Mouse (Mus musculus) frontal cortex, adult (tissue): ENCODE results near the gene Riok1.

ENCODE experiments used
- ATAC-seq: cut with Nextera tagmentation; 2 replicates; pipeline ENCODE4 v1.9.2; 2017; ENCODE audit warnings: mild to moderate bottlenecking, moderate library complexity, mixed read lengths; ENCODE audit not compliant: low TSS enrichment

Riok1 gene

DNA sequence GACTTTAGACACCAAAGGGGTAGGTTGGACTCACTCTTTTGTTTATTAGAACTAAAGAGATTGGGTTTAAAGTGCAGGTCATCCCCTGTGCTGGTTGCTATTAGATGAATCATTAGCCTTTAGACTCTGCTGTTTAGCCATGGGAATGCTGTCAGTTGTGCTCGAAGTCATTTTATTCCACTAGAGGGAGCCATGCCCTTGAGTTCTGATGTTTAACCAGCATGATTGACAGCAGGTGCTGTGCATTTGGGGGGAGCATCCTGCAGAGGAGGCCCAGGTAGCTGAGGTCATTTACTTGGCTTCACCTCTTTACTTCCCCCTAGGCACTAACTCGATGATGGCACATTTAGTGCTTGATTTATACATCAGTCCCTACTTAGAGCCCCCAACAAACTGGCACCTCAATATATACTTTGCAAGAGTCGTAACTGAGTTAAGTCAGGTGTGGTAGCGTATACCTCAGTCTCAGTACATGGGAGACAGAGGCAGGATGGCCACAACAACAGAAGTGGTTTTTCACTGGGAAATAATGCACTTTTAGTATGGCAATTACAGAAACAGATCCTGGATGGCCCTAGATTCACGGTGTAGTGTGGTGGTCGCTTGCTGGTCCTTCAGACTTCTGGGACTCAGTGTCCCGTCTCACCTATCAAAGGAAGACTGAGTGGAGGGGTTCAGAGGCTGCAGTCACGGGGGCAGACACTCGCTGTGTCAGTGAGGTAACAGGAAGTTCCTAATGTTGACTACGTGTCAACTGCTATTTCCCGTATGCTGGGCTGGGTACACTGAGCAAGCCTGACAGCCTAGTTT is 28.3 kb downstream of the Riok1 start:
- ATAC-seq = peak; percentile 75

DNA sequence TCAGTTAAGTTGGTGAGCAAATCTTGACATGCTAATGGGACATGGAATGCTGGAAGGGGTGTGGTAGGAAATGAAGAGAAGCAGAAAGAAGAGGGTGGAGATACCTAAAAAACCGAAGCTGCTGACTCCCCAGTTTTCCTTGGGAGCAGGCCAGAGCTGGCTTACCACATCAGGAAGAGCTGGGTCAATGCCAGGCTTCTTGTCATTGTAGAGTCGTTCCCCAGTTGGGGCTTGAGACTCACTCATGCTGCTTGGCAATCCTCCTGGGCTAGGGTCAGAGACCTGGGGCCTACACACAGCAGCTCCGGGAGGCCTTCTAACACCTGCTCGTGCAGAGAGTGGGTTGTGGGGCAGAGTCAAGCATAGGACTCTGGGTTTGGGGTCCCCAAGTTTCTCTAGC is 34.1 kb downstream of the Riok1 start:
- no peak for ATAC-seq

DNA sequence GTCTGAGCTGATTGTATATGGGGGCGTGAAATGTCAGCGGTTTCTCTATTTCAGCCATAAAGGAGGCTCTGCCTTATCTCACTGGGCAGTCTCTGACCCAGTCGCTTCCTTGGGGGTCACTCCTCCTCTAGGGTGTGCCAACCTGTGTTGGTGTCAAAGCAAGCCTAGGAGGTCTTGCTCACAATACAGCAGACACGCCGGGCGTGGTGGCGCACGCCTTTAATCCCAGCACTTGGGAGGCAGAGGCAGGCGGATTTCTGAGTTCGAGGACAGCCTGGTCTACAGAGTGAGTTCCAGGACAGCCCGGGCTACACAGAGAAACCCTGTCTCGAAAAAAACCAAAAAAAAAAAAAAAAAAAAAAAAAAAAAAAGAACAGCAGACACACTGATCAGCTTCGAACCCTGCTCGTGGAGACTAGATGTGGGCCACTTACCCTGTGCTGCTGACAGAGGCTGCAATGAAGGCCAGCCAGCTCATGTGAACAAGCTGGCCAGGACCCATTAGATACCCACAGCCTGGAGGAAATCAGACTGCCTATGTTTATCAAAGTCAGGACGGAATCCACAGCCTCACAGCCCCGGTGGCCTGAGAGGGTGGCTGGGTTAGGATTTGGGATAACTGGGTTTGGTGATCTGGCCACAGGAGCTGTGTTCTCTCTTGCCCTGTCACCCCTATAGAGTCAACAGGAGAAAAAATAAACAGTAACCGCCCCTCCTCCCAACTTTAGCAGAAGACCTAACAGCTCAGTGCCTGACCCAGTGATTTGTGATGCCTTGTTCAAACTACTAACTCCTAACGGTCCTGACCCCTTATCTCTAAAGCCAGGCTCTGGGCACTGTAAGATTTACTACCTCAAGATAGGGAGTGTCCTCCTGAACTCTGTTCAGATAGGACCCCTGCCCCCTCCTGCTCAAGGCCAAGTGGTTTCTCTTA is 36.8 kb downstream of the Riok1 start:
- ATAC-seq = no peak

DNA sequence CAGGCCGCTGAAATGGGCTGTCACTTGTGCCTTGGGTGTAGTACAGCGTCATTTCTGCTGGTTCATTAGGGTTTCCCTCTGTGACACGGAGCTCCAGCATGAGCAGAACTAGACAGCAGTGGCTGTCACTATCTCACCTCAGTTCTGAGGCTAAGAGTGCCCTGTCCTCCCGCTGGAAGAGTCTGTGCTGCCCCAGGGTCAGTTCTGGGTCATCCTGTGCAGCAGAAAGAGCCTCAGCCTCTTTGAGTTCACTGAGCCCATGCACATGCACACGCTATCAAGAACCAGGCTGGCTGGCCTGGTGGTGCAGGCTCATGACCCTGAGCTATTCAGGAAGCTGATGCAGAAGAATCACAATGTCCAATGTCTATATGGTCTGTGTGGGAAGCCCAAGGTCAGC is 37.6 kb downstream of the Riok1 start:
- ATAC-seq = no peak

DNA sequence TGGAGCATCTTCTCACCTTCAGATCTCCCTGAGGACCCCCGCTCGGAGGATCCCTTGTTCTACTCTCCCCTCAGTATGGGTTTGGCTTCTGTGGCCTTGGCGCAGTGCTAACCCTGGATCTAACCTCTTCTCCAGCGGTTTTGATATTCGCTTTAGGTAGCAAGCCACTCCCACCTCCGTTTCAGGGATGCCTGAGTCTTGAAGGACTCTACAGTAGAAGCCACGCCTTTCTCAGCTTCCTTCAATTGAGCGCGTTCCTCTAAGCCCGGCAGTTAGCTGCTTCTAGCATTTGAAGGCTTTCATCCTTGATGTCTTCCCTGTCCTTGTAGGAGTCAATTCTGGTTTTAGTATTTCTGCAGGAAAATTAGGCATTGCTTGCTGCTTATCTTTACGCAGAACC is 40.3 kb downstream of the Riok1 start:
- no peak for ATAC-seq

DNA sequence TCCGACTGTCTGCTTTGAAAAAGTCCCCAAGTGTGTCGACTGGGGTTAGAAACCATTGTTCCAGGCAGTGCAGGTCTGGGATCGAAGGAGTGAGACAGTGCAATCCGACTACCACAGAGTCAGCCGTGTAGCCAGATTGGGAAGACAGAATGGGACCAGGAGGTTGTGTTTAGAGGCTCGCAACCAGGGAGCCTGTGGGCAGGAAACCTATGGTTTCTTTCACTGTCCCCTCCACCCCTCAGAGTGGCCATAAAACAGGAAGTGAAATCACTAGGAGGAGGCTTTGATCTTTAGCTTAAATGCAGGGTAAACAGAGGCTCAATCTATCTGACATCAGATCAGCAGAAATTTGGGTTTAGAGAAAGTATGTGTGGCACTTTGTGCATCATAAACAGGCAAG is 42.0 kb downstream of the Riok1 start:
- no peak for ATAC-seq

DNA sequence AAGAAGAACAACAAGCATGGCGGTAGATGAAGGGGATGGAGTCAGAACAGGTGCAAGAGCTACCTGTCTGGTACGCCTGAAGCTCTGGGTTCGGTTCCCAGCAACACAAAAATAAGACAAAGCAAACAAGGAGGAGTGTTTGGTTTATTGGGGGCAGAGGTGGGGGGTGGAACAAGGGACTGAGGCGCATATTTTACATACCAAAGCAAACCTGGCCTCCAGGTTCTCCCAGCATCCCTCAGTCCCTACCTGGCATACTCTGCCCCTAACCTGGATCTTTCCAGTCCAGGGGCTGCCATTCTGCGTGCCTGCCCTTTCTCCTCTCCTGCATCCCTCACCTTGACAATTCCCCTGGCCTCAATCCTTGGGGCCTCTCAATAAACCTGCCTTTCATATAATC is 42.6 kb downstream of the Riok1 start:
- no peak for ATAC-seq

DNA sequence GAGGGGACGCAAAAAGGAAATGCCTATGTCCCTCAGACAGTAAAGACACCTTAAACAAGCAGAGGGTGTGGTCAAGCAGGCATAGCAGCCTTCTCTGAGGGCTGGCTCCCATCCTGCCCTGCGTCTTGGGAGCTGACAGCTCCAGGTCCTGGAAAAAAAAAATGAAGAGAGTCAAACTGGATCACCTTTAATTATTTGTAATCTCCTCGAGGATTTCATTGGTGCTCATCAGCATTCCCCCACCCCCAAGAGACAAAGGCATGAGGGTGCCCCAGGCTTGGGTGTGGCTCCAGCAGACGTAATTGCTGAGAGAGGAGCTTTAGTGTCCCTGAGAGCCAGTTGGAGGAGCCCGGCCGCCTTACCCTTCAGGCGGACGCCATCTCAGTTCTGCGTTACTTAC is 43.2 kb downstream of the Riok1 start:
- no peak for ATAC-seq

DNA sequence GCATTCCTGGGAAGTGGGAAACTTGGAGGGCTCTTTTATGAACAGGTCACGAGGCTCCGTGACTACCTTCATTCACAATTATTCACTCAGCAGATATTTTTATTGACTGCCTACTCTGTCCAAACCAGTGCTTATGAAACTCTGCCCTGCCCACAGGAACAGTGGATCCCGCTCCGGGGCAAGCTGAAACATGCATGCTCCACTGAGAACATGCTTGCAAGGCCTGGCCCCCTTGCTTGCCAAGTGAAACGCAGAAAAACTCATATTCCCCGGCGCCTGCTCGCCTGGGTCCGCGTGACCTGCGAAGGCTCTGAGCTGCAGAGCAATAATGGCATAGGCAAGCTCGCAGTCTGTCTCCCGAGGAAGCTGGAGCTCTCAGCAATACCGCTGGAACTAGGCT is 43.9 kb downstream of the Riok1 start:
- ATAC-seq = no peak

DNA sequence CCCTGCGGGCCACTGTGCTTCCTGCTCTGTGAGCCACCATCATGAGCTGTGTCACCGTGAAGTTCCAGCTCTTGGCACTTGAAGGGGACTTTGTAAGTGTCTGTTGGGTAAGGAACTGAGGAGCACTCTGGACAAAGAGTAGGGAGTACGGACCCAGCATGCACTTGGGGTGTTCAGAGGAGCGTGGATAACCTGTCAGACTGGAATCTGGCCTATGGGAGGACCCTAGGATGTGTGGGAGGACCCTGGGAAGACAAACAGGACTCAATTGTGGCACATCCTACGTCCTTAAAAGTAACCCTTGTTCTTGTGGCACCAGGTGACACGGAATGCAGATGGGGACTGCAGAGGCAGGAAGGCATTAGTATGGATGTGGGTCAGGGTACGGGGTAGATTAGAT is 44.4 kb downstream of the Riok1 start:
- ATAC-seq = no peak

DNA sequence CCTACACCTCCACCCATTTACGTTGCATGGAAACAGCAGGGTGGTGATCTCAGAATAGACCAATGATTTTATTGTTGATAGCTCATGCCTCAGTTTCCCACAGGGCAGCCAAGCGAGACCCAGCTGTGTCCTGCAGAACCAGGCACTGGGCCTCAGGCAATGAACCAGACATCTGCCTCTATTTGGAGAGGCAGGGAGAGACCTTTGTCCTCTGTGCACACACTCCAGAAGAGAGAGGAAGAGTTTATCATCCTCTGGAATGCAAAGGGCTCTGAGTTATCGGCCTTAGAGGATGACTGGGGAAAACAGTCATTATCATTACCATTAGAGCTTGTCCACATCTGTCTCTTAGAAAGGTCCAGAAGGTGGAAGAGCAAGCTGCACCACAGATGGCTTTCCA is 49.9 kb downstream of the Riok1 start:
- no peak for ATAC-seq

DNA sequence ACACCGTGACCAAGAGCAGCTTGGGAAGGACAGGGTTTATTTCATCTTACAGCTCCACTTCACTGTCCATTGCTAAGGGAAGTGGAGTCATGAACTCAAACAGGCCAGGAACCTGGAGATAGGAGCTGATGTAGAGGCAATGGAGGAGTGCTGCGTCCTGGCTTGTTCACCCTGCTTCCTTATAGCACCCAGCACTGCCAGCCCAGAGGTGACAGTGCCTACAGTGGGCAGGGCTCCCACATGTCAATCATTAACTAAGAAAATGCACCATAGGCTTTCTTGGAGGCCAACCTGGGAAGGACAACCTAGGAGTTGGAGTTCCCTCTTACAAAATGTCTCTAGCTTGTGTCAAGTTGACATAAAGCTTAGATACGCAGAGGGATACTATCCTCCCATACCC is 51.2 kb downstream of the Riok1 start:
- ATAC-seq = no peak

DNA sequence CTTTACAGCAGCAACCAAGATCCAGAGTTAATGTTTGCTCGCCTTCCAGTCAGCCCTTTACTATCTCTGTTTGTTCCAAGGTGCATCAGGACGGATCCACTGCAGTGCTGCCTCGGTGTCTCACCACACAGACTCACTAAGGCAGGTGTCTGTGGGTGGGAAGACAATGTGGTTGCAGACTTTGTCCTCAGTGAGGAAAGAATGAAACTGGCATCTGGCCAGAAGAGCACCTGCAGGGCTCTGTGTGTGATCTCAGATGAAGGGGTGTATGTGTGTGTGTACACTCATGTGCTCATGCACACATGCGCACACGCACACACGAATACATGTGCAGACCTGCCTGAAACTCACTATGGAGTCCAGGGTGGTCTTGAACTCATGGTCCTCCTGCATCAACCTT is 52.7 kb downstream of the Riok1 start:
- ATAC-seq = no peak

DNA sequence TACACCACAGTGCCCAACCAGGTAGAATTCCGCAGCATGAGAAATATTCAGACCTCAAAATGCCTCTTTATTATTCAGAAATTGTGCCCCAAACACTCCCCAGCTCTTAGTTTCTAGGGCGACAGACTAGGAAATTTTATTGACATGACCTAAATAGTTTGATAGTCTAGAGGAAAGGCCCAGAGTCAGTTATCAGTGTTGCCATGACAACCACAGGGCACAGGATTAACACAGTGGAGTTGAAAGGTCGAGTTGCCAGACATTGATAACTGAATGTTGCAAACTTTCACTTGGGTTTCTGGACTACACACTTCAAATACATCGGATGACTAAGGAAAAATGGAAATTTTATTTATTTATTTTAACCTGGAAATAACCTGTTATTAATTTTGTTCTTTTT is 53.1 kb downstream of the Riok1 start:
- ATAC-seq = no peak

DNA sequence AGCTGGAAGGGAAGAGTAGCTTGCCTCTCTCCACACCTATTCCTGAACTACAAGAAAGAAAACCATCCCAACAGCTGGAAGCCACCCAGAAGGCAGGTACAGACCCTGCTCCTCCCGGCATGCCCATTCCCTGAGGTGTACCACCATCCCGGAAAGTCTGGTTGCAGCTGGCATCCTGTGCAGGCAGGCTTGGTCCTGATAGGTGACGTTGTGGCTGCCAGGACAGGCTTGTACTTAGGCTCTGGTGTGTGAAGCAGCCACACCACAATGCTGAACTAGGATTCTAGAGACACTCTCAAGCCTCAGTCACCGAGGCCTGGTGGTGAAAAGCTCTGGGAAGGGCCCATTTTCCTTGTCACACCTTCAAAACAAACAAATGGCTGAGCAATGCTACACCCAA is 59.4 kb downstream of the Riok1 start:
- no peak for ATAC-seq

DNA sequence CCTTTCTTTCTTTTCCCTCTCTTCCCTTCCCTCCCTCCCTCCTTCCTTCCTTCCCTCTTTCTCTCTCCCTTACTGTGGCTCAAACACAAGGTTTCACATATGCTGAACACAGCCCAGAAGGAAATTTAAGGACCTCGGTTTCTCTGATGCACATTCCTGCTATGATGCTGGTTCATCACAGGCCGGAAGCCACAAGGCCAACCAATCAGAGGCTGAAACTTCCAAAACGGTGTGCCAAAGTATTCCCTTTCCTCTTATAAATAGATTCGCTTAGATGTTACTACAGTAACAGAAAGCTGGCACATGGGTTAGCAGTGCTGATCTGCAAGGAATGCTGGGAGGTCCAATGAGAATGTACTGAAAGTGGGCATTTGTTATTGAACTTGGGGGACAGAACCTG is 66.6 kb downstream of the Riok1 start:
- no peak for ATAC-seq

DNA sequence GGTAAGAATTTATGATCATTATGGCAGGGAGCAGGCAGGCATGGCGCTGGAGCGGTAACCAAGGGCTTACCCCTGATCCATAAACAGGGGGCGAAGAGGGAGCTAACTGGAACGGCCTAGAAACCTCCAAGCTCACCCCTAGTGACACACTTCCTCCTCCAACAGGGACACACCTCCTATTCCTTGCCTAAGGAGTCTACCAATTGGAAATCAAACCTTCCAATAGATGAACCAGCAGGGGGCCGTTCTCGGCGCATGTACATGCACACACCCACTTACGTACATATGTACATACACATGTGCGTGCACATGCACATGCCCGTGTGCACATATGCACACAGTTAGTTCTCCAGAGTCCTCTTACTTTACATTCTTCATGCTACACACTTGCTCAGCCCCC is 67.7 kb downstream of the Riok1 start:
- no peak for ATAC-seq

DNA sequence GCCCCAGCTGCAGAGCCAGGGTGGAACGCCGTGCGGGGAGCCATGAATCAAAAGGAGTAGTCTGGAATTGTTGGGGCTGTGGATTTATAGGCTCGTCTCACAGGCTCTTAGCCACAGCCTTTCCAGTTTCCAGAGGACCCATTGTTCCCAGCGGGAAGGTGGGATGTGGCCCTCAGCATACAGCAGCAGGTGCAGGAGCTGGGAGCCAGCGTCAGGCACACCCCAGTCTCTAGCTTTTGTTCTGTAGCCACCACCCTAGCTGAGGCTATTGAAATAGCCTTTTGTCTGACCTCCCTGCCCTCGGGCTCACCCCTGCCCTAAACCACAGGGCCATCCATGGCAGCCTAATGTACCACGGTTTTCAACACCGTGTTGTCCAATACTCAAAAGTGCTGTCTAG is 72.3 kb downstream of the Riok1 start:
- ATAC-seq = no peak
